Mouse (Mus musculus) right cerebral cortex, adult 18-20 months (tissue): ENCODE results near the gene Ovgp1.
"Not testable (repeated sequence)": the region's sequence is repeated elsewhere in the genome, so short reads cannot be mapped to it uniquely, and the experiment has no call there.

ENCODE experiments used
- DNase-seq: peaks from one replicate; pipeline ENCODE4 v3.0.0; 2022; ENCODE audit warnings: mixed read lengths

The Ovgp1 gene

GRCm38 (mm10) chr3:106000707-106001375, 27.3 kb downstream of the Ovgp1 start:
- DNase-seq: no peak

DNA sequence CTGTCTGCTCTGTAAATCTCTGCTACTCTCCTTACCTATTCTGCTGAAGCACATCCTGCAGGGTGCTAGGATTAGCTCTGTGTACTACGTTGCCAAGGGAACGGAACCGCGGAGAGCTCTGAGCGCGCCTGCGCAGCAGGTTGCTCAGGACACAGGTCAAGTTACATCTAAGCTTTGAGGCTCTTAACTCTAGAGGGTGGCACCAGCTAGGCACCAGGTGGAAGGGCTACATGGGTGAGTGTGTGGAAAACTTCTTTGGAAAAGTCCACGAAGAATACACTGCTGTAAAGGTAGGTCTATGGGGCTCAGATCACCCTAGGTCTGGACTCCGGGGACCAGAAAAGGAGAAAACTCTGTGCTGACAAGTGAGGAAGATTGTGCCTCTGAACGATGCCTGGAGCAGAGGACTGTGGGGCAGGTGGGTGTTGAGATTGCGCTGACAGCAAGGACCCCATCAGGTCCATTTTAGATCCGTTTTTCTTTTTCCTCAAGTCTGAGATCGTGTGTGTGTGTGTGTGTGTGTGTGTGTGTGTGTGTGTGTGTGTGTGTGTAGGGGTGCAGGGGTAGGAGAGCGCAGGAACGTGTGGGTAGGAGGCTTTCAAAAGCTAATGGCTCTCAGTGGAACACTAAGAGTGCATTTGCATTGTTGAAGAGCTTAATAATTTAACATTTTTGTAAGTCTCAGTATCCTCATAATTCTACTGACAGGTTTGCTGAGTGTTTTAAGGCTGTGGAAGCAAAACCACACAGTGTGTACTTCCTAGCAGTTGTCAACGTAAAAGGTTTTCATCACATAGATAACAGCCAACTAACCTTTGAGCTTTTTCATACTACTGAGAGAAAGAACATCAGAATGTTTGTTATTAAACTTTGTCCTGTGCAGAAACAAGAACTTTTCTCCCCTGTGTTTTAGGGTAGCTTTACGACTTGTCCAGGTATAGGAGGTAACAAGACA, 28.2 kb downstream of the Ovgp1 start:
- peak; percentile 49 for DNase-seq

DNA sequence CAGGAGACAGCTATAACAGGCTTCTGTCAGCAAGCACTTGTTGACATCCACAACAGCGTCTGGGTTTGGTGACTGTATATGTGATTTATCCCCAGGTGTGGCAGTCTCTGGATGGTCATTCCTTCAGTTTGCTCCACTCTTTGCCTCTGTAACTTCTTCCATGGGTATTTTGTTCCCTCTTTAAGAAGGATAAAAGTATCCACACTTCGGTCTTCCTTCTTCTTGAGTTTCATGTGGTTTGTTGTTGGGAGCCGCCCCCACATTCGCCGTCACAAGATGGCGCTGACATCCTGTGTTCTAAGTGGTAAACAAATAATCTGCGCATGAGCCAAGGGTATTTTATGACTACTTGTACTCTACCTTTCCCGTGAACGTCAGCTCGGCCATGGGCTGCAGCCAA, 29.8 kb downstream of the Ovgp1 start:
- DNase-seq: not testable (repeated sequence)

DNA sequence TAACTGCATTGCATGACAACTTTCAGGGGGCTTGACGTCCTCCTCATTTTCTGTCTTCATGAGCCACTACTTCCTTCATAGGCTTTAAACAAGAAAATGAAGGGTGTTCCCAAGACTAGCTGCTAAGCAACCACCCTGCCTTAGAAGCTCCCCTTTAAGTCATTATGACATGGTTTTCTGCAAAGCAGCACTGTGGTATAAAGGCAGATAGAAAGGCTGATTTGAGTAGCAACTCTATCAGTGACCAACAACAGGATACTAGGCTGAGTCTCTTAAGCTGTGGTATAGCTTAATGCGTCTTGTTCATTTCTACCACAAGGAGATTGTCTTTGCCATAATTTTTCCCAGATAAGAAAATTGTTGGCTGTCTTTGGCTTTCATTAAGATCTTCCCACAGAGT, 41.0 kb downstream of the Ovgp1 start, which contains the start of gene Pifo:
Gene Pifo, minus strand, starts transcription at position 101 of the 400 bp plus-strand sequence.
- no peak for DNase-seq

- no peak for DNase-seq
Measured at GRCm38 (mm10) chr3:106021840-106022239, 48.3 kb downstream of the Ovgp1 start.

- no peak for DNase-seq
Measured at GRCm38 (mm10) chr3:106024135-106024534, 50.6 kb downstream of the Ovgp1 start.

- DNase-seq: no peak
Measured at GRCm38 (mm10) chr3:106032781-106033180, 59.3 kb downstream of the Ovgp1 start, which contains the start of gene Chil5. Gene Chil5 (minus strand): TSS chr3:106032814.
